26 mouse cellular contexts compared by ENCODE assay signal in the genomic region with DNA sequence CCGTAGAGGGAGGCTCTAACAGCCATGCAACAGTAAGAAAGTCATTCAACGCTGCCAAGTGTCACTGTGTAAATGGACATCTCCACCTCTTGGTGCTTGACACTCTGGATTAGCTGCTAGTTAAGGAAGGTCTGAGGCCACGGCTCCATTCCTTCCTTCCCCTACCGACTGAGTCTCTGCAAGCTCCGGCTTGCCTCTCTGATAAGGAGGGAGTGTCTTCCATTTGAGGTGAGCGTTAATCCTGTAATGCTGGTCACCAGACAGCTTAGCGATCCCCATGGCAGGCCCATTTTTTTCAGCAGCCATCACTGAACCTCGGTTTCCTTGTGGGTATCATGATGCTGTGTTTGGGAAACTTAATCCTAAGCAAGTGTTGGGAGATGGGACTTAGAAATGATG.
DNase-seq lines count a peak whose midpoint lies in the region; ATAC-seq and TF ChIP-seq lines count a peak whose summit lies in the region.
"Had no signal": no experiment of that assay in that cellular context is flagged by ENCODE, and none has a peak within 500 bp of the region (broad histone marks: within the 10 kb centered on the region; RNA-seq: fewer than 3 reads in every experiment).

No protein-coding gene starts in this region.

- H3K36me3 ChIP-seq in forebrain, embryonic 10.5 days (replicated peaks): no peaks in the 10 kb centered on the region
- H3K36me3 ChIP-seq in forebrain, embryonic 13.5 days (ENCODE audit: poor library complexity, severe bottlenecking): no peaks in the 10 kb centered on the region
- H3K36me3 ChIP-seq in liver, embryonic 12.5 days: no peaks in the 10 kb centered on the region
- H3K36me3 ChIP-seq in stomach, embryonic 16.5 days (ENCODE audit: control insufficient read depth, insufficient read depth, low read length): no peaks in the 10 kb centered on the region
- H3K36me3 ChIP-seq: embryonic facial prominence, embryonic 12.5 days; G1E; heart, embryonic 12.5 days; hindbrain, embryonic 15.5 days; limb, embryonic 15.5 days; lung, embryonic 15.5 days; midbrain, embryonic 13.5 days; neural tube, embryonic 13.5 days had no signal

- ATAC-seq in forebrain, embryonic 13.5 days: no peak
- ATAC-seq in liver, embryonic 12.5 days: peak; percentile 96
- ATAC-seq in stomach, embryonic 16.5 days (ENCODE audit: insufficient read depth, low FRiP score): no peak
- ATAC-seq: forebrain, embryonic 14.5 days; midbrain, embryonic 13.5 days had no signal

- H3K9me3 ChIP-seq in forebrain, embryonic 10.5 days: no peaks in the 10 kb centered on the region
- no peaks in the 10 kb centered on the region for H3K9me3 ChIP-seq in forebrain, embryonic 13.5 days (replicated peaks)
- H3K9me3 ChIP-seq in liver, embryonic 12.5 days (replicated peaks): 0 out of 2 replicates have a peak, but pooled peaks cover 4% of the 10 kb centered on the region
- H3K9me3 ChIP-seq in stomach, embryonic 16.5 days (replicated peaks; ENCODE audit: control insufficient read depth, low read length): no peaks in the 10 kb centered on the region
- H3K9me3 ChIP-seq: embryonic facial prominence, embryonic 12.5 days; G1E; hindbrain, embryonic 15.5 days; limb, embryonic 15.5 days; lung, embryonic 15.5 days; midbrain, embryonic 13.5 days; neural tube, embryonic 13.5 days had no signal

- TF ChIP-seq POLR2A in cerebellum, adult 2 months (IDR thresholded peaks at IDR 0.05; ENCODE audit: borderline replicate concordance, insufficient read depth, low read length): no peak

- H3K9ac ChIP-seq in forebrain, embryonic 13.5 days: no peak overlapping the region
- H3K9ac ChIP-seq in liver, embryonic 12.5 days: peak overlapping the region; percentile 27; the same call in 1 of the 2 replicates
- no peak overlapping the region for H3K9ac ChIP-seq in stomach, embryonic 16.5 days (ENCODE audit: low read length)
- H3K9ac ChIP-seq: embryonic facial prominence, embryonic 12.5 days; heart, embryonic 12.5 days; hindbrain, embryonic 15.5 days; limb, embryonic 15.5 days; lung, embryonic 15.5 days; midbrain, embryonic 13.5 days; neural tube, embryonic 13.5 days had no signal

- WGBS in forebrain, embryonic 10.5 days: 67% methylated on average over 8 of the region's 8 CpGs
- WGBS in forebrain, embryonic 13.5 days: 64% methylated on average over 8 of the region's 8 CpGs
- WGBS in liver, embryonic 12.5 days (ENCODE audit: insufficient replicate concordance): 30% methylated on average over 8 of the region's 8 CpGs
- WGBS in stomach, embryonic 16.5 days: 54% methylated on average over 8 of the region's 8 CpGs
- WGBS in cerebellum, adult 2 months: 67% methylated on average over 8 of the region's 8 CpGs

- H3K27ac ChIP-seq in forebrain, embryonic 10.5 days: peak overlapping the region; percentile 26; the same call in 1 of the 2 replicates
- no peak overlapping the region for H3K27ac ChIP-seq in forebrain, embryonic 13.5 days
- H3K27ac ChIP-seq in liver, embryonic 12.5 days: peak overlapping the region; percentile 54; the same call in 1 of the 2 replicates
- H3K27ac ChIP-seq in stomach, embryonic 16.5 days (ENCODE audit: low read length): 0 out of 2 replicates have a peak overlapping the region, but pooled peaks have one; percentile 6
- no peak overlapping the region for H3K27ac ChIP-seq in cerebellum, adult 2 months (ENCODE audit: insufficient read depth, low read length)
- H3K27ac ChIP-seq: embryonic facial prominence, embryonic 12.5 days; hindbrain, embryonic 15.5 days; layer of hippocampus, adult 2 months; limb, embryonic 15.5 days; lung, embryonic 15.5 days; midbrain, embryonic 13.5 days; neural tube, embryonic 13.5 days had no signal

- no peaks in the 10 kb centered on the region for H3K27me3 ChIP-seq in forebrain, embryonic 10.5 days (ENCODE audit: poor library complexity, severe bottlenecking)
- no peaks in the 10 kb centered on the region for H3K27me3 ChIP-seq in forebrain, embryonic 13.5 days
- peaks cover 26% of the 10 kb centered on the region for H3K27me3 ChIP-seq in liver, embryonic 12.5 days (replicated peaks)
- H3K27me3 ChIP-seq in stomach, embryonic 16.5 days (ENCODE audit: control insufficient read depth, insufficient read depth, low read length): no peaks in the 10 kb centered on the region
- H3K27me3 ChIP-seq in cerebellum, adult 2 months (ENCODE audit: control insufficient read depth, insufficient read depth, low read length): no peaks in the 10 kb centered on the region
- H3K27me3 ChIP-seq: embryonic facial prominence, embryonic 12.5 days; hindbrain, embryonic 15.5 days; lung, embryonic 15.5 days; midbrain, embryonic 13.5 days; neural tube, embryonic 13.5 days had no signal

- TF ChIP-seq CTCF in cerebellum, adult 2 months (IDR thresholded peaks at IDR 0.05; ENCODE audit: borderline replicate concordance, insufficient read depth, low read depth, low read length): no peak

- DNase-seq in forebrain, embryonic 10.5 days (ENCODE audit: extremely low spot score, low spot score): no peak
- peak; percentile 15 for DNase-seq in urinary bladder, postnatal 14 days (ENCODE audit: low spot score)
- no peak for DNase-seq in urinary bladder, postnatal 10 days (ENCODE audit: low spot score)
- no peak for DNase-seq in cerebellum, adult 2 months
- DNase-seq in layer of hippocampus, postnatal 36 days: no peak
- DNase-seq: adrenal gland, postnatal 10 days; cerebellum, adult 9-10 months; cerebellum, postnatal 36 days; gastrocnemius, postnatal 14 days; heart, adult 18-20 months; kidney, adult 2 months; kidney, postnatal 36 days; right cerebral cortex, postnatal 4 days had no signal

- H3K4me3 ChIP-seq in forebrain, embryonic 10.5 days: no peak overlapping the region
- H3K4me3 ChIP-seq in forebrain, embryonic 13.5 days: no peak overlapping the region
- no peak overlapping the region for H3K4me3 ChIP-seq in liver, embryonic 12.5 days
- no peak overlapping the region for H3K4me3 ChIP-seq in stomach, embryonic 16.5 days (replicated peaks; ENCODE audit: low read length)
- H3K4me3 ChIP-seq in cerebellum, adult 2 months (replicated peaks; ENCODE audit: insufficient read depth, low read depth, low read length): no peak overlapping the region
- H3K4me3 ChIP-seq: embryonic facial prominence, embryonic 12.5 days; heart, embryonic 12.5 days; hindbrain, embryonic 15.5 days; layer of hippocampus, adult 2 months; limb, embryonic 15.5 days; lung, embryonic 15.5 days; midbrain, embryonic 13.5 days; neural tube, embryonic 13.5 days had no signal

- no peak overlapping the region for H3K4me2 ChIP-seq in forebrain, embryonic 13.5 days
- peak overlapping the region; percentile 49 for H3K4me2 ChIP-seq in liver, embryonic 12.5 days
- no peak overlapping the region for H3K4me2 ChIP-seq in stomach, embryonic 16.5 days (ENCODE audit: low read depth, low read length)
- H3K4me2 ChIP-seq: embryonic facial prominence, embryonic 12.5 days; heart, embryonic 12.5 days; hindbrain, embryonic 15.5 days; lung, embryonic 15.5 days; midbrain, embryonic 13.5 days; neural tube, embryonic 13.5 days had no signal

- peaks cover 35% of the 10 kb centered on the region for H3K4me1 ChIP-seq in forebrain, embryonic 10.5 days
- no peaks in the 10 kb centered on the region for H3K4me1 ChIP-seq in forebrain, embryonic 13.5 days
- peaks cover 28% of the 10 kb centered on the region for H3K4me1 ChIP-seq in liver, embryonic 12.5 days
- H3K4me1 ChIP-seq in stomach, embryonic 16.5 days (ENCODE audit: control insufficient read depth, insufficient read depth, low read length): peaks cover 14% of the 10 kb centered on the region; the same call in 1 of the 2 replicates
- H3K4me1 ChIP-seq in cerebellum, adult 2 months (ENCODE audit: control insufficient read depth, insufficient read depth, low read length): no peaks in the 10 kb centered on the region
- H3K4me1 ChIP-seq: neural tube, embryonic 13.5 days had no signal

Comparison
In these comparisons a context has a peak if more than half of its experiments do, and no peak if none do; other contexts are left out.
1. H3K27ac ChIP-seq: peak in forebrain, embryonic 10.5 days (single experiment), liver, embryonic 12.5 days (single experiment) and stomach, embryonic 16.5 days (single experiment); none in forebrain, embryonic 13.5 days (single experiment) and cerebellum, adult 2 months (single experiment).